ENCODE assay signal across 9 mouse cellular contexts in genomic region chr16:91068969-91069368, GRCm38 (mm10). TPM values are rescaled to one million over a fixed set of nuclear protein-coding genes. Genes with fewer than 3 reads are reported as not detected.
A peak's percentile ranks its signal among the peaks of the same experiment; 100 is the strongest.
DNase-seq lines count a peak whose midpoint lies in the region; ATAC-seq lines count a peak whose summit lies in the region.
"Had no signal": no experiment of that assay in that cellular context is flagged by ENCODE, and none has a peak within 500 bp of the region (broad histone marks: within the 10 kb centered on the region; RNA-seq: fewer than 3 reads in every experiment).

No protein-coding gene starts in this region.

- no peaks in the 10 kb centered on the region for H3K9me3 ChIP-seq in hindbrain, embryonic 11.5 days (ENCODE audit: control insufficient read depth, low read length)
- no peaks in the 10 kb centered on the region for H3K9me3 ChIP-seq in neural tube, embryonic 12.5 days

- H3K9ac ChIP-seq in hindbrain, embryonic 11.5 days (ENCODE audit: low read depth, low read length): no peak overlapping the region
- no peak overlapping the region for H3K9ac ChIP-seq in neural tube, embryonic 12.5 days

- no peak overlapping the region for H3K27ac ChIP-seq in hindbrain, embryonic 11.5 days (ENCODE audit: low read depth, low read length)
- no peak overlapping the region for H3K27ac ChIP-seq in neural tube, embryonic 12.5 days

- peak; percentile 42 to 64 for DNase-seq in kidney, postnatal 4 days
- DNase-seq in kidney, adult 8-10 months: no peak
- peak; percentile 22 for DNase-seq in embryo, embryonic 9.5 days (ENCODE audit: extremely low spot score)
- DNase-seq in hindbrain, embryonic 11.5 days (ENCODE audit: low spot score): peak; percentile 59
- no peak for DNase-seq in thymus, postnatal 25 days
- DNase-seq in urinary bladder, postnatal 10 days (ENCODE audit: low spot score): no peak
- no peak for DNase-seq in MN1 (ENCODE audit: low spot score)

- no peaks in the 10 kb centered on the region for H3K36me3 ChIP-seq in hindbrain, embryonic 11.5 days (ENCODE audit: control insufficient read depth, insufficient read depth, low read length)
- H3K36me3 ChIP-seq in neural tube, embryonic 12.5 days: no peaks in the 10 kb centered on the region

- H3K4me2 ChIP-seq in hindbrain, embryonic 11.5 days (replicated peaks; ENCODE audit: low read depth, low read length): no peak overlapping the region
- peak overlapping the region; percentile 41 for H3K4me2 ChIP-seq in neural tube, embryonic 12.5 days (replicated peaks)

- H3K4me3 ChIP-seq in hindbrain, embryonic 11.5 days (ENCODE audit: low read depth, low read length): no peak overlapping the region
- H3K4me3 ChIP-seq in neural tube, embryonic 12.5 days: no peak overlapping the region

- H3K27me3 ChIP-seq in hindbrain, embryonic 11.5 days (ENCODE audit: control insufficient read depth, insufficient read depth, low read length): no peaks in the 10 kb centered on the region; the same call in 1 of the 2 replicates
- H3K27me3 ChIP-seq in neural tube, embryonic 12.5 days (replicated peaks): peaks cover 11% of the 10 kb centered on the region; the same call in 1 of the 2 replicates

- 0 out of 2 replicates have a peak, but pooled peaks cover 2% of the 10 kb centered on the region for H3K4me1 ChIP-seq in hindbrain, embryonic 11.5 days (replicated peaks; ENCODE audit: control insufficient read depth, insufficient read depth, low read length)
- H3K4me1 ChIP-seq in neural tube, embryonic 12.5 days: peaks cover 10% of the 10 kb centered on the region

- peak; percentile 54 for ATAC-seq in hindbrain, embryonic 11.5 days (ENCODE audit: low FRiP score)
- no peak for ATAC-seq in neural tube, embryonic 12.5 days (ENCODE audit: low FRiP score, low read depth)
- ATAC-seq: Patski had no signal

- WGBS in hindbrain, embryonic 11.5 days: 38% methylated on average over 12 of the region's 12 CpGs
- WGBS in neural tube, embryonic 12.5 days: 24% methylated on average over 12 of the region's 12 CpGs

RNA-seq across cellular contexts. Expression of gene Paxbp1, which starts 24.6 kb away (rescaled TPM):
- 91.1 and 104 TPM in 2 replicates for polyA plus RNA-seq in hindbrain, embryonic 11.5 days (2014; fragmentation: Nextera tagmentation; extraction: Ambion mirVana)
- polyA plus RNA-seq in neural tube, embryonic 12.5 days (2016; fragmentation: Nextera tagmentation; extraction: Ambion mirVana): 88.3 and 111 TPM in 2 replicates

RNA-seq across cellular contexts. Expression of gene 4932438H23Rik, which starts 26.0 kb away (rescaled TPM):
- polyA plus RNA-seq in hindbrain, embryonic 11.5 days (2014; fragmentation: Nextera tagmentation; extraction: Ambion mirVana): 0.17 and 0.25 TPM in 2 replicates
- polyA plus RNA-seq in neural tube, embryonic 12.5 days (2016; fragmentation: Nextera tagmentation; extraction: Ambion mirVana): 0.27 TPM in 1 of 2 replicates, not detected in the other
- polyA plus RNA-seq: Patski had no signal

RNA-seq across cellular contexts. Expression of gene Synj1, which starts 57.9 kb away (rescaled TPM):
- 25.3 and 30.5 TPM in 2 replicates for polyA plus RNA-seq in hindbrain, embryonic 11.5 days (2014; fragmentation: Nextera tagmentation; extraction: Ambion mirVana)
- 29.1 and 29.9 TPM in 2 replicates for polyA plus RNA-seq in neural tube, embryonic 12.5 days (2016; fragmentation: Nextera tagmentation; extraction: Ambion mirVana)

Comparison
In these comparisons a context has a peak if more than half of its experiments do, and no peak if none do; other contexts are left out.
1. DNase-seq: peak in kidney, postnatal 4 days (2 of 2), embryo, embryonic 9.5 days (single experiment) and hindbrain, embryonic 11.5 days (single experiment); none in kidney, adult 8-10 months (0 of 2), thymus, postnatal 25 days (single experiment), urinary bladder, postnatal 10 days (single experiment) and MN1 (single experiment).